Mouse (Mus musculus) urinary bladder, postnatal 0 days (tissue): ENCODE results near the gene Ogfod3. TPM values are rescaled to one million over a fixed set of nuclear protein-coding genes. Genes with fewer than 3 reads are reported as not detected.

Experiments
- polyA plus RNA-seq: library from polyadenylated mRNA; unstranded; fragments of >200 nt; fragmentation: Nextera tagmentation; extraction: Ambion mirVana; gene quantifications from 2 replicates; pipeline ENCODE4 v1.2.1, GENCODE M21; 2015

Ogfod3 gene
- 15.5 and 16.6 TPM in 2 replicates for polyA plus RNA-seq

GRCm38 (mm10) chr11:121204161-121205006, at the start of gene Ogfod3, which contains the start of gene Hexdc:
Gene Ogfod3 (minus strand): TSS chr11:121204711.
Gene Hexdc (plus strand): TSS chr11:121204433.

GRCm38 (mm10) chr11:121236564-121237344, 32.2 kb upstream of the Ogfod3 start, which contains the start of gene Narf:
Gene Narf (plus strand): TSS chr11:121237253.

GRCm38 (mm10) chr11:121229018-121229439, 24.5 kb upstream of the Ogfod3 start, which contains the start of gene Cybc1:
Gene Cybc1 (minus strand): TSS chr11:121229322.

GRCm38 (mm10) chr11:121159971-121160370, 44.5 kb downstream of the Ogfod3 start, which contains the start of gene Uts2r:
Gene Uts2r (plus strand): TSS chr11:121160271.

GRCm38 (mm10) chr11:121145865-121146264, 58.6 kb downstream of the Ogfod3 start, which contains the start of gene Tex19.1:
Gene Tex19.1 (plus strand): TSS chr11:121146143.

Other genes starting within 250 kb of the Ogfod3 start
- 69.5 and 78.5 TPM in 2 replicates for gene Csnk1d, start 213.4 kb downstream of the Ogfod3 start, polyA plus RNA-seq
- gene Cd7, start 165.3 kb downstream of the Ogfod3 start, polyA plus RNA-seq, result not detected in 2 replicates
- gene Sectm1b, start 141.1 kb downstream of the Ogfod3 start, polyA plus RNA-seq, result 0.11 TPM in 2 replicates
- gene Sectm1a, start 123.5 kb downstream of the Ogfod3 start, polyA plus RNA-seq, result 0.10 TPM in 1 of 2 replicates, not detected in the other
- gene Tex19.2, start 86.0 kb downstream of the Ogfod3 start, polyA plus RNA-seq, result not detected in 2 replicates
- 0.15 TPM in 1 of 2 replicates, not detected in the other for gene Tex19.1, start 58.6 kb downstream of the Ogfod3 start, polyA plus RNA-seq
- not detected in 2 replicates for gene Uts2r, start 44.4 kb downstream of the Ogfod3 start, polyA plus RNA-seq
- gene Hexdc, start 278 bp downstream of the Ogfod3 start, polyA plus RNA-seq, result 5.7 and 5.8 TPM in 2 replicates
- gene Cybc1, start 24.6 kb upstream of the Ogfod3 start, polyA plus RNA-seq, result 32.2 and 34.3 TPM in 2 replicates
- 19.2 and 20.9 TPM in 2 replicates for gene Narf, start 32.5 kb upstream of the Ogfod3 start, polyA plus RNA-seq
- 3.7 and 4.3 TPM in 2 replicates for gene Foxk2, start 55.3 kb upstream of the Ogfod3 start, polyA plus RNA-seq
- 53.4 and 56.5 TPM in 2 replicates for gene Wdr45b, start 149.7 kb upstream of the Ogfod3 start, polyA plus RNA-seq
- 5.2 and 5.8 TPM in 2 replicates for gene Rab40b, start 183.5 kb upstream of the Ogfod3 start, polyA plus RNA-seq
- 3.4 TPM in 2 replicates for gene Fn3krp, start 216.7 kb upstream of the Ogfod3 start, polyA plus RNA-seq
- 0.11 TPM in 1 of 2 replicates, not detected in the other for gene Fn3k, start 230.2 kb upstream of the Ogfod3 start, polyA plus RNA-seq
- gene Tbcd, start 247.2 kb upstream of the Ogfod3 start, polyA plus RNA-seq, result 31.2 and 32.0 TPM in 2 replicates